Mouse (Mus musculus): Measurements from ENCODE around the gene Tubb4b. TPM values are rescaled to one million over a fixed set of nuclear protein-coding genes. Genes with fewer than 3 reads are reported as not detected.

Gene Tubb4b
- polyA plus RNA-seq, 1 experiment, result 327 TPM

DNA sequence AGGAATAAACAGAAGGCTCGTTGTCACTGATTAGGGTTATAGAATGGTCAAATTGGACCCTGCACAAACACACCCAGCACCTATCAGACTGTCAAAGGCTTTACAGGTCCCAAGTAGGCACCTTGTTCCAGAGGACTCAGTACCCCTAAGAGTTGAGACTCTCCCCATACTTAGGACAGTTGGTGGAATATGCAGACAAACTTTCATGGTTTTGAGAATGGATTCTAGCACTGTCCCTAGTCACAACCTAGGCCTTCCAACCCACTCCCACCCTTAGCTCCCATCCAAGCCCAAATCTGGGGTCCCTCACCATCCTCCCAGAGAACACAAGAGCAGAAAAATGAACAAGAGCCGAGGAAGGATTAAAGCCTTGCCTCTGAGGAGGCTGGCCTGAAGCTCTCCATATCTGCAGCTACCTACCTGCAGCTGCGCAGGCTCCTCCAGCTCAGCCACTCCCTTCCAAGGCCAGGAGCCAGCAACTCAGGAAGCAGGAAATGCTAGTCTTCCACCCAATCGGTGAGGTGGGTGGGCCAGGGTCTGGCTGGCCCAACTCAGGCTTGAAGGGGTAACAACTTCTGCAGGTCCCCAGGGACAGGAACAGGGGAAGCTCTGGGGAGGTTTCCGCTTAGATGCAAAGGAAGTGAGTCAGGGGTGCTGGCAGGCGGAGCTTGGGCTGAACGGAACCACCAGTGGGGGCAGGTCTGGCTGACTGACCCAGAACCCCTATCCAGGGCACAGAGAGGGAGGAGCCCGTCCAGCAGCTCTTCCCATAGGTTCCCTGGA, 28.1 kb downstream of the Tubb4b start, which contains the start of gene Tor4a:
Gene Tor4a, minus strand, starts transcription at position 715 of the 783 bp plus-strand sequence.
- 2% methylated on average over 8 of the region's 8 CpGs for WGBS
- peak within 1 kb of the TSS; percentile 86 for H3K4me3 ChIP-seq (replicated peaks; ENCODE audit: control insufficient read depth, low read depth, low read length)
- no peak; the same call in 1 of the 2 replicates for TF ChIP-seq CTCF (IDR thresholded peaks at IDR 0.05; ENCODE audit: control insufficient read depth, insufficient read depth, low read length)
- peak; percentile 57; the same call in 1 of the 2 replicates for TF ChIP-seq POLR2A (IDR thresholded peaks at IDR 0.05; ENCODE audit: borderline replicate concordance, control insufficient read depth, low read depth, low read length)
- peaks cover 14% of the 10 kb centered on the region for H3K4me1 ChIP-seq (ENCODE audit: control insufficient read depth, insufficient read depth, low read length)
- H3K27ac ChIP-seq (ENCODE audit: control insufficient read depth, insufficient read depth, low read depth, low read length, poor library complexity), result peak within 1 kb of the TSS; percentile 93

DNA sequence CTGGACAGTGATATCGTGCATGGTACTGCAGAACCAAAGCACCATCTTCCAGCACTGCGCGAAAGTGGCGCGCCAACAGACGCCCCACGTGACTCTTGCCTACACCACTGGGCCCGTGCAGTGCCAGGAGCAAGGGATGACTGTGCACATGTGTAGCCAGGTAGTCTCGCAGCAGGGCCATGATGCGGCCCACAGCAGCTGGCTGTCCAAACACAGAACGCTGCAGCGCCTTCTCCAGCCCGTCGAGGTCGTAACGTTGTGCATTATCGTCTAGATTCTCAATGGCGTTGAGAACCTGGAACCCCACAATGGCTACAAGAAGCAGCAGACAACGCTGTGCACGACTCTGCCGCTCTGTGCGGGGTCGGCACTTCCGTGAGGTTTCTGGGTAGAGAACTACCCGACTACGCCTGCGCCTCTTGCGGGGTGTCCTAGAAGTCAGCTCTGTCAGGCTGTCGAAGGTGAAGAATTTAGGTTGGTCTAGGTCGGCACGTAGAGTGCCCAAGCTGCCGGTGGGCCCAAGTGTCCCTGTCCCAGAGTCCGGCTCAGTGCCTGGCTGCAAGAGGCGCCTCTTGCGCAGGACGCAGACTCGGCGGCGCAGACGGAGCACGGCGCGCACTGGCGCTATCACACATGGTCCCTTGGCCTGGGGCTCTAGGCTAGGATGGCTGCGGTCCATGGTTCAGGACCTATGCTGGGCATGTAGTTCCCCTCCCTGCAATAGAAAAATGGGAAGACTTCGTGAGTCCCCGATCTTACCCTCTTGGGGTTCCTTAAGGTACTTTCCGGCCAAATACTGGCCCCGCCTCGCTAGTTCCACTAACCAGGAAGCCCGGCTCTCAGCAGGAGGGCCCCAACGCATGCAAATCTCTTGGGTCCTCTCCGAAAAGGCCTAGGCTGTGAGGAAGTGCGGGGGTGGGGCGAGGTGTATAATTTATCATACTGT, 29.0 kb downstream of the Tubb4b start:
- Histone ChIP-seq H3K4me3 (replicated peaks; ENCODE audit: control insufficient read depth, low read depth, low read length) (peak overlapping the region; percentile 86), H3K27ac (ENCODE audit: control insufficient read depth, insufficient read depth, low read depth, low read length, poor library complexity) (peak overlapping the region; percentile 93), H3K4me1 (ENCODE audit: control insufficient read depth, insufficient read depth, low read length) (peaks cover 14% of the 10 kb centered on the region)
- TF ChIP-seq CTCF (IDR thresholded peaks at IDR 0.05; ENCODE audit: control insufficient read depth, insufficient read depth, low read length) (no peak), POLR2A (IDR thresholded peaks at IDR 0.05; ENCODE audit: borderline replicate concordance, control insufficient read depth, low read depth, low read length) (peak; percentile 67; the same call in 1 of the 2 replicates)
- 2% methylated on average over 55 of the region's 55 CpGs for WGBS

DNA sequence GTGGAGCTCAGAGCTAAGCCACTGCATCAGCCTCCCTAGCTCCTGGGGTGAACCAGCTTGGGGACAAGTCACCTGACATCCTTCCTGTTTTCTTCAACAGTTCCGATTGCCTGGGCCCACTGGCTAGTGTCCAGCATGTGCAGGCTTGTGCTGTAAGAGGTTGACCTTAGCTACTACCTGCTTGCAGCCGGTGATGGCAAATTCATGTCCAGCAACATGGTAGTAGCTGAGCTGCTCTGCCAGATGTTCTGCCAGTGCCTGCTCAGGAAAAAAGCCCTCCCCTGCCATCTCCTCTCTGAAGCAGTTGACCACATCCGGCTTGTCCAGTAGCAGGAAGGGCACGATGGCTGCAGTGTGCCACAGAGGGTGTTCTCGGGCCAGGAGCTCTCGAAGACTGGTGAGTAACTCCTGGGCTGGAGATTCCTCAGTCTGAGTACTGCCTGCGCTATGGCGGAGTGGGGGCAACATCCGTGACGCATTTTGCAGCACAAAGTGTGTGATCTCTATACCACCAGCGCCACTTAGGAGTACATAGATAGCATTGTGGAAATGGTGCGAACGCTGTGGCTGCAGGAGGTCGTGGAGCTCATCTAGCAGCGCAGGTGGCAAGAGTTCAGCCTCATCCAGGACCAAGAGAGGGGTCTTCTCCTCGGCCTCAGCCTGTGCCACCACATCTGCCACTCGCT, 29.9 kb downstream of the Tubb4b start:
- 9% methylated on average over 17 of the region's 17 CpGs for WGBS

DNA sequence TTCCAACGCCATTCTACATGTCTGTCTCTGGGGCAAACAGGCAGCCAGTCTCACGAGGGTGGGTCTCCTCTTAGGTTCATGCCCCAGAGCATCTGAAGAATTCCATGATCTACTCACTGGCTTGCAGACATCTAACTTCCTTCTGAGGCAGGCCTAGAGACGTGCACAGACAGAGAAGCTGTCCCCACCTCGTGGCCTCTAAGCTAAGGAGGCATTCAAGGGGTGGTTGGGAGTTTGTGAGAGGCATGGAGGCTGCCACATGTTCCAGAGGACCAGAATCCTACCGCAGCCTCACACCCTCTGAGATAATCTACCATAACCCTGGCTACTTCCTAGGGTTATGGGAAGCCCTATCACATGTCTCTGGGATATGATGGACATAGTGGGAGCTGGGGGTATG, 30.5 kb downstream of the Tubb4b start:
- Histone ChIP-seq H3K4me3 (replicated peaks; ENCODE audit: control insufficient read depth, low read depth, low read length) (peak overlapping the region; percentile 86), H3K27ac (ENCODE audit: control insufficient read depth, insufficient read depth, low read depth, low read length, poor library complexity) (peak overlapping the region; percentile 93), H3K4me1 (ENCODE audit: control insufficient read depth, insufficient read depth, low read length) (peaks cover 14% of the 10 kb centered on the region)
- no peak for TF ChIP-seq POLR2A (IDR thresholded peaks at IDR 0.05; ENCODE audit: borderline replicate concordance, control insufficient read depth, low read depth, low read length)
- no peak for TF ChIP-seq CTCF (IDR thresholded peaks at IDR 0.05; ENCODE audit: control insufficient read depth, insufficient read depth, low read length)
- WGBS, result 18% methylated on average over 5 of the region's 5 CpGs

More for the DNA sequence above, 29.9 kb downstream of the Tubb4b start:
- H3K4me3 ChIP-seq (replicated peaks; ENCODE audit: control insufficient read depth, low read depth, low read length), result peak overlapping the region; percentile 86
- TF ChIP-seq POLR2A (IDR thresholded peaks at IDR 0.05; ENCODE audit: borderline replicate concordance, control insufficient read depth, low read depth, low read length) (no peak), CTCF (IDR thresholded peaks at IDR 0.05; ENCODE audit: control insufficient read depth, insufficient read depth, low read length) (no peak)
- peaks cover 14% of the 10 kb centered on the region for H3K4me1 ChIP-seq (ENCODE audit: control insufficient read depth, insufficient read depth, low read length)
- H3K27ac ChIP-seq (ENCODE audit: control insufficient read depth, insufficient read depth, low read depth, low read length, poor library complexity), result peak overlapping the region; percentile 93

DNA sequence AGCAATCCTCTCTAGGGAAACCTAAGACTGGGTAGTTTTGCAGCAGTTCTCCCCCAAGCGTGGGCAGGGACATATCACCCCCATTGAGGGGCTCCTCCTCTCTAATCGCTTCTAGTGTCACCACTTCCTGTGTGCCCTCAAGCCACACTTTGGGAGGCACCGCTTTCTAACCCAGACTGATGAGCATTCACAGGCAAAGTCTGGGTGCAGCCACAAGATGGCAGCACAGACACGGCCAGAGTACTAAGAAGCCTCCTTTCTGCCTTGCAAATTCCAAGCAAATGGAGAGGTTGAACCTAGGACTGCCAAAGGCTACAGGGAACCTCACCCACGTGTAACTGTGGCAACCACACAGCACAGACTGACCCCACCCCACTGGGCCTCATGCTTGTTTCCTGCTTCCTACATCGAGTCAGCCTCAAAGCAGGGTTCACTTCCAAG, 31.2 kb downstream of the Tubb4b start:
- TF ChIP-seq CTCF (IDR thresholded peaks at IDR 0.05; ENCODE audit: control insufficient read depth, insufficient read depth, low read length) (peak; percentile 98), POLR2A (IDR thresholded peaks at IDR 0.05; ENCODE audit: borderline replicate concordance, control insufficient read depth, low read depth, low read length) (no peak)
- Histone ChIP-seq H3K4me1 (ENCODE audit: control insufficient read depth, insufficient read depth, low read length) (peaks cover 14% of the 10 kb centered on the region), H3K4me3 (replicated peaks; ENCODE audit: control insufficient read depth, low read depth, low read length) (peak overlapping the region; percentile 36), H3K27ac (ENCODE audit: control insufficient read depth, insufficient read depth, low read depth, low read length, poor library complexity) (peak overlapping the region; percentile 93)
- 2% methylated on average over 6 of the region's 6 CpGs for WGBS

GRCm38 (mm10) chr2:25187841-25188240, 36.7 kb downstream of the Tubb4b start:
- Histone ChIP-seq H3K4me3 (replicated peaks; ENCODE audit: control insufficient read depth, low read depth, low read length) (no peak overlapping the region), H3K27ac (ENCODE audit: control insufficient read depth, insufficient read depth, low read depth, low read length, poor library complexity) (no peak overlapping the region), H3K4me1 (ENCODE audit: control insufficient read depth, insufficient read depth, low read length) (no peaks in the 10 kb centered on the region; the same call in 1 of the 2 replicates)
- no peak for TF ChIP-seq CTCF (IDR thresholded peaks at IDR 0.05; ENCODE audit: control insufficient read depth, insufficient read depth, low read length)
- TF ChIP-seq POLR2A (IDR thresholded peaks at IDR 0.05; ENCODE audit: borderline replicate concordance, control insufficient read depth, low read depth, low read length), result no peak
- WGBS, result 85% methylated on average over 6 of the region's 6 CpGs

GRCm38 (mm10) chr2:25186575-25186930, 37.9 kb downstream of the Tubb4b start:
- no peaks in the 10 kb centered on the region; the same call in 1 of the 2 replicates for H3K4me1 ChIP-seq (ENCODE audit: control insufficient read depth, insufficient read depth, low read length)
- 37% methylated on average over 5 of the region's 5 CpGs for WGBS

More at GRCm38 (mm10) chr2:25186575-25186930, 37.9 kb downstream of the Tubb4b start:
- TF ChIP-seq POLR2A (IDR thresholded peaks at IDR 0.05; ENCODE audit: borderline replicate concordance, control insufficient read depth, low read depth, low read length), result no peak
- TF ChIP-seq CTCF (IDR thresholded peaks at IDR 0.05; ENCODE audit: control insufficient read depth, insufficient read depth, low read length), result no peak
- H3K4me3 ChIP-seq (replicated peaks; ENCODE audit: control insufficient read depth, low read depth, low read length), result no peak overlapping the region
- H3K27ac ChIP-seq (ENCODE audit: control insufficient read depth, insufficient read depth, low read depth, low read length, poor library complexity), result no peak overlapping the region
